Mouse (Mus musculus) adrenal gland (tissue): ENCODE measurements around the gene Pgm5.

Source experiments
- intact Hi-C: fragments of 180-260 bp; cut with DNase I; formaldehyde crosslinking; loops from one replicate; pipeline ENCODE4 v1.15.1; 2025

The Pgm5 gene

DNA sequence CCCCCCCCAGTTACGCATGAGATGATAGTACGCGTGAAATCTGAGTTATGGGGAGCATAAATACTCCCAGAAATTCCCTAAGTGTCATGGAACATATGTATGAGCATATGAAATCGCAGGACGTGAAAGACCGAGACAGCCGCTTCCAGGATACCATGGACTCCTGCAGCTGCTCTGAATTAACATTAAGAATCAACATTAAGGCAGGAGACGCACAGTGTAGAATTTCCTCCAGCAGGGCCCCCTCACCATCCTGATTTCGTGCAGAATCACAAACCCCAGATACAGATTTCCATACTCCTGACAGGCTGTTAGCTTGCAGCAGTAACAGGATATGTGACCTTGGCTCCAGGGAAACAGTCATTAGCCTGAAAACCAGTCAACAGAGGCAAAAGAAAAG lies 77.9 kb downstream of the Pgm5 start:
- intact Hi-C loops, result no loop called here

DNA sequence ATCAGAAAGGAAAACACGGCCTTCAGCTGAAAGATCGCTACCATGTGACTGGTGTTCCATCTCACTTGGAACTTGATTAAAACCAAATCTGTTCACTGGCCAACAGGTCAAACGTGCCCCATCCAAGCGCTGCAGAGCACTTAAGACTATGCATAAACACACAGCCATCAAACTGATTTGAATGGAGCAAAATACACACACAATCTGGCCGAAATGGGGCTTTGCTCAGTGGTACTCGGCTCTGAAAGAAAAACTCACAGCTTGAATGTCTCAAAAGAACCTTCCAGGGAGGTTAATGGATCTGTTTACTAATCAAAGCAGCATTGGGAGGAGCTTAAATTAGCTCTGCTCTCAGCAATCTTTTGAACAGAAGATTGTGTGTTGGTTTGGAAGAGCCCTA lies 81.7 kb downstream of the Pgm5 start:
- intact Hi-C loops, result no loop called here

DNA sequence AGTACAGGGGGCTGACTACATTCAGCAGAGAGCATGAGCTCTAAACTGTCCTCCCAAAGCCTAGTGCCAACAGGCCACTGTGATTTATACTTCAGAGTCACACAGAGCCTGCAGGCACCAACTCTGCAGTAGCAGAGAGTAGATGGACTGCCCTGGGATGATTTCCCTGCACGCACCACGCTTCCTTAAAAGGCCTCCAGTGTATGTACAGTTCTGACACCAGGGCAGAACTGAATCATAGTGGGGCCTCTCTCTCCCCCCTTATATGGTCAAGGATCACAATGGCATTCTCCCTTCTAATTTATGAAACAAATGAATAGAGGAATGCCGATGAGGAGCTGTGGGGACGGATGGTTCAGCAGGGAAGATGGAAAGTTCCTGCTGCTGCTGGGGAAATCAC lies 91.3 kb downstream of the Pgm5 start:
- intact Hi-C loops, result no loop called here

DNA sequence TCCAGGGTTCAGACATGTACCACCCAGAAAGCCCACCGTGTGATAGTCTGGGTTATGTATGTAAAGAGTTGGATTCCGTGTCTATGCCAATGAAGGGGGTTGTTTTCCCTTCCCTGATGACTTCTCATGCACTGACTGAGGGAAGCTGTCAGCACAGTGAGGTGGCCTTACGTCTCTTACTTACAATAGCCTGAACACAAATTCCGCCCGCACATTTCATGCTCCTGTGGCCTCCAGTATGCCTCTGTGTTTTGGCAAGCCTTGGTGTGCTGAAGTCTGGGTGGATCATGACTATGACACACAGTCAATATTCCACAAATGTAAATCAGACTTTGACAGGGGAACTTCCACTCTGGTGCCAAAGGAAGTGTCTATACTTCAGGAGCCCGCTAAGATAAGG lies 94.3 kb downstream of the Pgm5 start:
- intact Hi-C loops, result no loop called here

DNA sequence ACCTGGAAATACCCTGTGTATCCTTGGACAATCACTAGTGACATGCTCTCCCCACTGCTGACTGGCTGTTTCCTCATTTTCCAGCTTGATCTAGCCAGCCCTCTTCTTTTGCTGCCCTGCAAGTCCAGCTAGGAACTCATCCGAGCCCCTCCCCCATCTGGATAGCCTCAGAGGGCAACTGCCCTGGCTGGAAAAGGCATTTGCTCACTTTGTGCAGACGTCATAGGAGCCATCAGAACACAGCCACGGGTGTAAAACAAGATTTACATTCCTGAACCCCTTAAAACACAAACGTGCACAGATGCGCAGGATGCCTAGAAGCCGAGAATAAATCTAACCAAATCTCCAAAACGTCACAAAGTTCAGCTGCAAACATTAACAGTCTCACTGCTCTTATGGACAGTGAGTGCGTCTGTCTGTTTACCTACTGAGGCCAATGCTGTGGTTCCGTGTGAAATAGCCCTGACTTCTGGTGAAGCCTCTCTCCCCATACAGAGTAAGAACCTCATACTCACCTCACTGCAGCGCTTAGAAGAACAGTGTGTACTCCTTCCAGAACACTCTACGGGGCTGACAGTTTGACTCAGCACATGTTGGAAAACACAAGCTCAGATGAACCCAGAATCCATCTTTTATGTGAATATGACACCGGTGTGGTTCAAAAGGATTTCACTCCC lies 99.0 kb downstream of the Pgm5 start:
- intact Hi-C loops, result no loop called here

DNA sequence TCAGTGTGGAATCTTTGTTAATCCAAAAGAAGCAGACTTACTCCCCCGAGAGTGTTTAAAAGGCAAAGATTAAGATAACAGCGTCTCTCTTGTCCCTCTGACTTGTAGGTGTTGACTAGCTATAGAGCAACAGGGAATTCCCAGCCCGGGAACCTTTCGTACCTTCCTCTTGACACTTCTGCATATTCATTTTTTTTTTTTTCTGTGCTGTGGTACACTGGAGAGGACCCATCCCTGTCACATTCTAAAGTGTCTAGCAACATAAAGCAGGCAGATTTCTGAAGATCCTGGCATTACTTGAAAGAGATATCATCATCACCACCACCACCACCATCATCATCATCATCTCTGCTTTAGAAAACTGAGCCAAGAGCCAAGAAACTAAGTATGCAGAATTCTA lies 105.0 kb downstream of the Pgm5 start:
- intact Hi-C loops, result no loop called here

DNA sequence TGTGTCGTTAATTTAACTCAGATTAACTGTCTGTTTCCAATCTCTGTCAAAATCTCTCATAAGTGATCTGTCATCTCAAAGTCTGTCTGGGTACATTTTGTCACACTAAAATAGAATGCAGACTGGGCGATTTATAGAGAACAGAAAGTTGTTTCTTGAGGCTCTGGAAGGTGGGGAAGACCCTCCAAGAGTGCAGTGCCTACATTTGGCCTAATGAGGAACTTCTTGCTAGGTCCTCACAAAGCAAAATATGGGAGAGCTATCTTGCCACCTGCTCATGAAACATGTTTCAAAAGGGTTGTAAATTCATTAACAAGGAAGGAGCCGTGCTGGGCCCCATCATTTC lies 107.2 kb downstream of the Pgm5 start:
- intact Hi-C loops, result no loop called here

DNA sequence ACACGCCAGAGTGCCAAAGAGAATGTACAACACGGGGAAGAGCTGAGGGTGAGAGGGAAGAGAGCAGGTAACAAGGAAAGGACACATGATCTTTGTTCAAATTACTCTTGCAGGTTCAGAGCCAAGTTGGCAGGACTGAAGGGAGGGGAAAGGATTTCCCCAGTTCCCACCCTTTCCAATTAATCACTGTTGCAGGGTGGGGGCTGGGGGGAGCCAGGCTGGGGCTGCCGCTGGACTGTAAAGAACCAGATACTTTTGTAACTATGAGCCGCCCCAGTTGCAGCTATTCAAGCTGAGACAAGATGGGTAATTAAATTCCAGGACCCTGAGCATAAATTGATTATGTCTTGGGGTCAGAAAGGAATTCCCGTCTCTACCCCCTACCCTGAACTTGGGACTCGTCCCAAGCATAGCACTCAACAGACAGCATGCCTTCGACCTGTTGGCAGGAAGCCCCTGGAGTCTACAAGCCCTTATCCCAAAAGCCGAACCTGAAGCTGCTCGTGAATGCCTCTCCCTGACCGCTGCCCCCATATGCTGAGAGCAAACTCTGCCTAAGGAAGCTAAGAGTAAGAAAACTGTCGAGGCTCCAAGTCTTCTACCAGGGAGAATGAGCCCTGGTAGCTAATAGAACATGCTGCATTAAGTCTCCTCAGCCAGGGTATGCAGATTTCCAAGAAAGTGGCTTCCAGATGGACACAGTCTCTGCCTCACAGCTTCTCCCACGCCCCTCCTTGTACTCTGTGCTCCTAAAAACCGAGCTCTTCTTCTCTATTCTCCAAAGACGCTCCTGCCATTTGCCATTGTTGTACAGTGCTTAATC lies 107.8 kb downstream of the Pgm5 start:
- intact Hi-C loops, result no loop called here

DNA sequence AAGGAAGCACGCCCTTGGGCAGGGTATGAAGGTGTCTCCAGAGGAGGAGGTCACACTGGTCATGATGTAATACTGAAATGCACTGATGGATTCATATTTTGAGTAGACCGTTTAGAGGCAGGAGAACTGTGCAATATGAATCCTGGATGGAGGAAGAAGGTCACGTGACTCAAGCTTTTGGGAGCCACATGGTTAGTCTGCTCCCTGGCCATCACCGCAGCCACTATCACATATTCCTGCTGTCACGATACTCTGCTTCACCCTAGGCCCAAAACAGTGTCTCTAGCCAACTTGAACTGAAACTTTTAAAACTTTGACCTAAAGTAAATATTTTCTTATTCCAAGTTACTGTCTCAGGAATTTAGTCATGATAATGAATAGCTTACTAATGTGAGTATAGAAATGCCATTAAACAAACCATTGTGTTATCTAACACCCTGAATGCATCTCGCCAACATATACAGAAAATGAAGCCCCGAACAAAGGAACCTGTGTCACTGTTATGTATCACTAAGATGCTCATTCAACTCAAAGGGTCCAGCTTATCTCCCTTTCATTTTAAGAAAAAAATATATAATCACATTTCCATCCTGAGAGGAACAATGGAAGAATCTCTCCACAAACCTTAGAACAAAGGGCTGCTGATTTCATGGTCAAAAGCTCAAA lies 108.6 kb downstream of the Pgm5 start:
- intact Hi-C loops, result no loop called here

DNA sequence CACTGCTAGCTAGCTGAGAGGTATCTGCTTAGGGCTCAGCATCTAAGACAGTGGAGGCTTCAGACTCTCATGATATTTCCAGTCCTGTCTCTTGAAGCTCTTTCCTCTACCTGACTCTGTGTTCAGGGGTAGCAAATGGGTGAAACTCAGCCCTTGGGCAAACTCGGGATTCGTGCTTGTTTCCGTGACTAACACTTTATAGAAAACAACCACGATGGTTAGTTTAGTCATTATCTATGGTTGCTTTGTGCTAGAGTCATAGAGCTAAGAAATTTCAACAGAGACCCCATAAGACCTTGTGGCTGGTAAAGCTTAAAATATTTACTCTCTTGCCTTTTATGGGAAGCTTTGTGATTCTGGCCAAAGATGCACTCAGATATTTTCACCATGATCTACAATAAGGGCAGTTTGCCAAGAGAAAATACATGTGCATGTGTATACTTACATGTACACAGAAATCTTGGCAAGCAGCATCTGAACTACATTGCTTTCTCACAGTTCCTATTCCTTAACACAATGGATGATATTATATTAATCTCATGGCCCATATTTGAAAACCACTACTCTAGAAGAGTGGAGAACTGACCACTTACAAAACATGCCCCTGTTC lies 115.3 kb downstream of the Pgm5 start:
- intact Hi-C loops, result no loop called here

DNA sequence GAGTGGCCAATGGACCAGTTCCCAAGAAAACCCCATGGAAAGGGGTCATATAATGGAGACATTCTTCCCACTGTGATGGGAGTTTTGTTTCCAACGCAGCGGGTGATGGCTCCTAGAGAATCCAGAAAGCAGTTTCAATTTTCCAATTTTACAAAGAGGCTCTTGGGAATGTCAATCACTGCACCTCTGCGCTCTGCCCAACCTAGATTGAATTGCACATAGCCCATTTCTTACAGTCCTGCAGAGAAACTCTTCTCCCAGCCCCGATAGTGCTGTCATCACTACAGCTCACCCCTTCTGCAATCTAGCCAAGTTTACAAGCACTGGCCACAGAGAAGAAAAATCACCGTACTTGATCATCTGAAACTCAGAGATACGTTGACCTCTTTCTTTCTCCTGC lies 119.0 kb downstream of the Pgm5 start:
- intact Hi-C loops, result no loop called here

DNA sequence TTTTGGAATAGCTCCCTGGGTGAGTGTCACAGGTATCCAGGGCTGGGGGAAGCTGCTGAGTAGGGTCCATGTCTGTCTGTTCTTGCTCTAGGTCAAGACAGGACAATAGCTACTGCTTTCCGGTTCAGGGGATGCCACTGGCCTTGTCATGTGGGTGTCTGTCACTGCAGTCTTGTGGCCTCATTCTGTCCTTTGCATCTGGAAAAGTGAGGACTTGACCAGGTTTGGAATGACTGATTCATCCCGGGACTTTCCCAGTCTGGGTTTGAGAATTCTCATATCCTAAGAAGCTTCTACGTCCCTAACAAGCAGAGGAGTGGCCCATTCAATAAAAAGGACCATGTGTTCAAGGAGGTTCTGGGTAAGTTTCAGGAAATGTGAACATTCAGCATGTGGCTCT lies 122.9 kb downstream of the Pgm5 start:
- intact Hi-C loops, result no loop called here

DNA sequence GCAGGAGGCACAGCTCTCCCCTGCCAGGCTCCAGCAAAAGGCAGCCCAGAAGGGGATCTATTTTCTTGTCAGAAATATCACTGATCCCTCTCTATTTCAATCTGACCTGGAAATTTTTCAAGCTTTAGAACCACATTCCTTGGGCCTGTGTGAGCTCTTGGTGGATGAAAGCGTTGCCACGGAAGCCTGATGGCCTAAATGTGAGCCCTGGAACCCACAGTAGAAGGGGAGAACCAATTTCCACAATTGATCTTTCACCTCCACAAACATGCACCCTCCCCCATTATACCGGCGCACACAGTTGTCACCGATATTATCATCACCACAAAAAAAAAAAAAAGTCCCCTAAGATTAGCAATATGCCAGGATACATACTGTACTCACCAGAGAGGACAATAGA lies 123.6 kb downstream of the Pgm5 start:
- intact Hi-C loops, result no loop called here

DNA sequence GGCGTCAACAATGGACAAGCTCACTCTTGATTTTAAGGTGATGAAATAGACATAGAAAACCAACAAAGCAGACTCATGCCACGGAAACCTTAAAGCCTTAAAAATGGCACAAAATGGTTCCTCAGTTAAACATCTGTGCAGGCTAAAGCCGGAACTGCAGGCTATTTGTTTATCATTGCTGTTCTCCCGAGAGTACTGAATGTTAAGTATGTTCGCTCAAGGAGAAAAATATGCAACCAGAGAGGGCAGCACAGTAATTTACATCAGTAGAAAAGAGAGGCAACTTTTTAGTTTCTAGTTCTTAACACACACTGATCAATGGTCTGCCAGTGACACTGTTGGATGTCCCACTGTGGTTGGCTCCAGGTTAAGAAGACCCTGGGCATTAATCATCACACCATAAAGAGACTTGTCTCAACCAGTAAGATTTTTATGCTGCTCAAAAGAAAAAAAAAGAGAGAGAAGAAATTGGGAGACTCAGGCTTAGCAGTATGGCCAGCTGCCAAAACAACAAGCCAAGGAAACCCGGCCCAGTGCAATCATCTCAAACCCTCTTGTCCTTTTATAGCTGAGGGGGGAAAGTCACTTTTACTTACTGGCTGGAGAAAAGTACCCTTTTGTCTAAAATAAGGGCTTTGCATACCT lies 126.0 kb downstream of the Pgm5 start:
- intact Hi-C loops, result no loop called here

DNA sequence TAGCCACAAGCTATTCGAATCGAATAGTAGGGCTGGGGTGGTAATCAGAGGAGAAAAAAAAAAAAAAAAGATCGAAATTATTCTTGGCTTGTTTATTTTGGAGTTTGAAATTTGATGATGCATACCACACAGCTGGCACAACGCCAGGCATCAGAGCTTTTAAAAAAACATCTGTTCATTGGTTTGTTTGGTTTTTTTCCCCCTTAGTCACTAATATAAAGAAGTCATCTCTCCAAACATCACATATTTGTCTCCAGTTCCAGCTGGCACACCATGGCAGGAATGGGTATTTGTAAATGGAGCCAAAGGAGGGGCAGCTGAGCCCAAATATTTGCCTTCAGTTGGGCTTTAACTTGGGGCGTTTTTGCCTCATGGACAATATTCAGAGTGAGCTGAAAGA lies 131.0 kb downstream of the Pgm5 start:
- intact Hi-C loops, result no loop called here

DNA sequence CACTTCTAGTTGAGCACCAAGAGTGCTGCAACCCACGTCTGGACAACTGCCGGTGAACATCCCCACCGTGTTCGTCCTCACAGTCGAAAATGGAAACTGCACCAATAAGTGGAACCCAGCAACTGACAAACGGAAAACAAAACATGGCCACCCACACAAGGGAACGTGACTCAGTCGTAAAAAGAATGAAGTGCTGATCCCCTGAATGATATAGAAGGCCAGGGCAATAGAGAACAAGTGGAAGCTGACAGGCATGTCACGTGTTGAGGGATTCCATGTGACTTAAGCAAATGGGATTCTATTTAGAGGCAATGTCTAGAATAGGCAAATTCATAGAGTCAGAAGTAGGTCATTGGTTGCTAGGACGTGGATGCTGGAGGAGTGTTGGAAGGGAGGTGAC lies 137.3 kb downstream of the Pgm5 start:
- intact Hi-C loops, result no loop called here

DNA sequence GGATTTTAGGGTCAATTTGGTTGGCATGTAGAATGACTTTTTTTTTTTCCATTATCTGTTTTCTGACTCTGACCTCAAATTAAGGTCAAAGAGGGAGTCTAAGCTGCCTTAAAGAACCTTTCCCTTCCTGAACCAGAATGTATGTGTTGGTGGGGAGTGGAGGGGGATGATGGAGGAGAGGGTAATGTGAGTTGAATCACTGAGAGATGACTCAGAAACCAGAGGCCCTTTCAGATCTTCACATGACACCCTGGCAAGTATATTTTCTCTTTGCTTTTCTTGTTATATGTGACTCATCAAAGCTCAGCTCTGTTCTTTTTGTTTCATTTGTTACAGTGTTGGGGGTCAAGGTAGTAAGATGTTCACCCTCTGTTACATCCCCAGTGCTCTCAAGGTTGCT lies 141.2 kb downstream of the Pgm5 start:
- intact Hi-C loops, result no loop called here

DNA sequence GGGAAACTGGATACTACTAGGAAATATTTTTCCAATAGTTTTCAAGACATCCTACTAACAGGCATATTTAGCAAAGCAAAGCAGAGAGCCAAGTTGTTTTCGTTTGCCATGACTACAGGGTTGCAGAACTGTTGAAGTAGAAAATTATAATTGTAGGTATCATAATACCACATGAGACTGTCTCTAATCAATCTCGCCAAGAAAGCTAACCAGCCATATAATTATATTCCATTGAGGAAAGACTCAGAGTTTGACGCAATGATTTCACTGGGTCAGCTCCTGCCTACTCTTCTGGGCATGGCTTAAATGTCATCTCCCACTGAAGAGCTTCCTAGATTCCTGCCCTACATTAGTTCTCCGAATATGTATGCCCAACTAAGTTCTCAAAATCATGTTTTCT lies 142.2 kb downstream of the Pgm5 start:
- intact Hi-C loops, result no loop called here

DNA sequence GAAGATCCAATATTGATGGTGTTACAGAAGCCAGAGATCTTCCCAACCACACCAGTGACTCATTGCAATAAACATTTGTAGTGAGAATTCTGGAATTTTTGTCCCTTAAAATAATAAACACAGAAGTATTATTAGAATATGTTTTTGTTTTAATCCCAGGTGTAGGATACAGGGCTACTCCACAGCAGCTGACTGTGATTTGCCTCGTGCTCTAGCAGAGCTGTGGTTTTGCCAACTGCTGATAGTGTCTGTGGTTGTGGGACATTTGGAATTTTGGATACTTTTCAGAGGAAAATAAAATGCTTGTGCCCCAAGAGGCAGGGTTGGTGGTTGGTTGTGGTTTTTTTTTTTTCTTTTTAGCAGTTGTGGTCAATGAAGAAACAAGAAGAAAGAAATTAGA lies 143.6 kb downstream of the Pgm5 start:
- intact Hi-C loops, result no loop called here

DNA sequence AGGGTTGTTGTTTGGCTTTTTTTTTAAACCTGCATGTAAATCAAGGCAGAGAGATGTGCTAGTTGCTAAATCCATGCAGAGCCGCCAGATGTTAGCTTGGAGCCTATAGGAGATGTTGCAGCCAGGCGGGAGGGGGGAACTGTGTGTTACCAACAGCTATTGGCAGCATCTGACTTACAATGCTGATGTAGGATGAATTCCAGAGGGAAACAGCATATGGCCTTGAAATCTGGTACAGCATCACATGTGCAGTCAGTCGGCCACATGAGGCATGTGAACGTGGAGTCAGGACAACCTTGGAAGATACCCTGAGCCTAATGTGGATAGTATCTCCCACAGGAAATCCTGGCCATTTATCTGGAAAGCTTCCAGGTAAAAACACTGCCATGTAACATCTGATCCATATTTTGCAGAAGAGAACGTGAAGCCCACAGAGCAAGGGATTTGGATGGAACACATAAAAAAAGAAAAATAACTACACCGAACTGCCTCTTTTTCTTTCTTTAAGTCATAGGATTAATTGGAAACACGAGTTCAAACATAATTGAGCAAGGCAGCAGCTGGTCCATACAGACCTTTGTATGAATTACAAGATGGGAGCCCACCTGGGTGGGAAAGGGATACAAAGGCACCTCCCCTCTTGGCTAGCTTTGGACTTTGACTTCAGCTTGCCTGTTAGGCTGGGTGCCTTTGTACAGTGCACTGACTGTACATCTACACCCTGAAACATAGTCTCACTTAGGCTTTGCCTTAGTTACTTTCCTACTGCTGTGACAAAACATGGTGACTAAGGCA lies 145.2 kb downstream of the Pgm5 start:
- intact Hi-C loops, result no loop called here

DNA sequence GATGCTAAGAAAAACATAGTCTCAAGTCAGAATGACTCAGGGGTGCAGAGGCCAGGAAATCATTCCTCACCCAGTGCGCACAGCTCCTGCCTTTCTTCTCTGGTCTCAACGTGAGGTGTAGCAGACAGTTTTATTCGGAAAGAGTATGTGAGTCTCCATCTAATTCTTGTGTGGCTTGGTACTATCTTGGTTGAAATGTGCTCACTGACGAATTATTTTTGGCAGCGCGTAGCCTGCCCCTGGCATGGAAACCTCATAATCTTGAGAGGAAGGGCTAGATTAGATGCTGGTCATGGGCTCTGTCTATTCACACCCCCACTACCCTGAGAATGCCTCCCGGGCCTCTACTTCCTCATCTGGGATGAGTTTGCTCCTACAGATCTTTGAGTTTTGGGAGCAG lies 153.6 kb downstream of the Pgm5 start:
- intact Hi-C loops, result no loop called here
